Mouse (Mus musculus) right cerebral cortex, postnatal 36 days (tissue): ENCODE data around the gene Tcirg1.

Experiments used
- DNase-seq, 2 experiments: peaks; one replicate each; pipeline ENCODE4 v3.0.0; 2022; ENCODE audit warnings: low spot score in 2 of 2, mixed read lengths in 1 of 2

Tcirg1 gene

GRCm38 (mm10) chr19:3927989-3928388 is 21.1 kb upstream of the Tcirg1 start:
- no peak for DNase-seq

- no peak for DNase-seq
These were observed 19.8 kb upstream of the Tcirg1 start for GRCm38 (mm10) chr19:3926685-3927084.

- no peak for DNase-seq
These were observed 19.3 kb upstream of the Tcirg1 start for GRCm38 (mm10) chr19:3926279-3926678.

- no peak for DNase-seq
These were observed 18.9 kb upstream of the Tcirg1 start for GRCm38 (mm10) chr19:3925859-3926258.

- DNase-seq = no peak
These were observed 17.9 kb upstream of the Tcirg1 start for GRCm38 (mm10) chr19:3924868-3925267.

- no peak for DNase-seq
These were observed 17.3 kb upstream of the Tcirg1 start for GRCm38 (mm10) chr19:3924190-3924589.

GRCm38 (mm10) chr19:3923586-3923985 is 16.7 kb upstream of the Tcirg1 start:
- DNase-seq = no peak

- DNase-seq = no peak
These were observed 15.9 kb upstream of the Tcirg1 start for GRCm38 (mm10) chr19:3922661-3923371.

GRCm38 (mm10) chr19:3919928-3920327 is 13.0 kb upstream of the Tcirg1 start:
- DNase-seq = no peak

- DNase-seq = no peak
These were observed 9.8 kb upstream of the Tcirg1 start for GRCm38 (mm10) chr19:3916727-3917126.

GRCm38 (mm10) chr19:3914535-3914934 is 7.6 kb upstream of the Tcirg1 start:
- DNase-seq = no peak

GRCm38 (mm10) chr19:3913692-3914091 is 6.8 kb upstream of the Tcirg1 start:
- no peak for DNase-seq

- DNase-seq = peak; percentile 92 to 97
These were observed 5.6 kb upstream of the Tcirg1 start, which contains the start of gene Ndufs8 for GRCm38 (mm10) chr19:3912337-3913204. Ndufs8 (minus strand) TSS chr19:3912774.

GRCm38 (mm10) chr19:3910206-3910605 is 3.3 kb upstream of the Tcirg1 start:
- DNase-seq = no peak

- DNase-seq = no peak
These were observed 1.1 kb upstream of the Tcirg1 start for GRCm38 (mm10) chr19:3907876-3908660.

GRCm38 (mm10) chr19:3906326-3906725 is 607 bp downstream of the Tcirg1 start:
- DNase-seq = no peak

- DNase-seq = no peak
These were observed 1.5 kb downstream of the Tcirg1 start for GRCm38 (mm10) chr19:3905261-3905969.

GRCm38 (mm10) chr19:3904363-3904675 is 2.6 kb downstream of the Tcirg1 start:
- DNase-seq = no peak

GRCm38 (mm10) chr19:3903648-3904362 is 3.1 kb downstream of the Tcirg1 start:
- no peak for DNase-seq

GRCm38 (mm10) chr19:3902966-3903365 is 4.0 kb downstream of the Tcirg1 start:
- no peak for DNase-seq

- no peak for DNase-seq
These were observed 7.3 kb downstream of the Tcirg1 start for GRCm38 (mm10) chr19:3899618-3900017.
